ENCODE assay signal across 10 mouse cellular contexts in genomic region chr4:102239657-102240390, GRCm38 (mm10).
DNase-seq lines count a peak whose midpoint lies in the region; ATAC-seq lines count a peak whose summit lies in the region.
"Had no signal": no experiment of that assay in that cellular context is flagged by ENCODE, and none has a peak within 500 bp of the region (broad histone marks: within the 10 kb centered on the region; RNA-seq: fewer than 3 reads in every experiment).

No protein-coding gene starts in this region.

- 39% methylated on average over 12 of the region's 12 CpGs for WGBS in hindbrain, embryonic 16.5 days

- DNase-seq in Muller cell, postnatal 12 days (ENCODE audit: inconsistent ontology term), result peak; percentile 76
- peak; percentile 64 for DNase-seq in cerebellum, adult 9-11 months
- DNase-seq in mesoderm, embryonic 11.5 days (ENCODE audit: low read depth, low spot score), result peak; percentile 43
- DNase-seq in adrenal gland, adult 2 months, result no peak
- DNase-seq in thymus, postnatal 25 days, result no peak
- no peak for DNase-seq in spleen, adult 12 weeks (ENCODE audit: low spot score)
- DNase-seq in thymus, postnatal 0 days (ENCODE audit: low spot score), result no peak

- H3K9me3 ChIP-seq in hindbrain, embryonic 16.5 days (ENCODE audit: control insufficient read depth, low read length), result no peaks in the 10 kb centered on the region
- H3K9me3 ChIP-seq: heart, embryonic 10.5 days; limb, embryonic 13.5 days had no signal

- H3K36me3 ChIP-seq in hindbrain, embryonic 16.5 days (ENCODE audit: control insufficient read depth, insufficient read depth, low read length), result no peaks in the 10 kb centered on the region
- H3K36me3 ChIP-seq: heart, embryonic 10.5 days; limb, embryonic 13.5 days had no signal

- no peak overlapping the region for H3K9ac ChIP-seq in hindbrain, embryonic 16.5 days (ENCODE audit: low read depth, low read length)
- H3K9ac ChIP-seq: limb, embryonic 13.5 days had no signal

- H3K4me1 ChIP-seq in hindbrain, embryonic 16.5 days (ENCODE audit: control insufficient read depth, insufficient read depth, low read depth, low read length), result peaks cover 7% of the 10 kb centered on the region; the same call in 1 of the 2 replicates
- H3K4me1 ChIP-seq: heart, embryonic 10.5 days; limb, embryonic 13.5 days had no signal

- no peak overlapping the region for H3K4me3 ChIP-seq in hindbrain, embryonic 16.5 days (ENCODE audit: low read length)
- H3K4me3 ChIP-seq: heart, embryonic 10.5 days; limb, embryonic 13.5 days had no signal

- H3K27me3 ChIP-seq in hindbrain, embryonic 16.5 days (replicated peaks; ENCODE audit: control insufficient read depth, insufficient read depth, low read length), result no peaks in the 10 kb centered on the region
- H3K27me3 ChIP-seq: limb, embryonic 13.5 days had no signal

- peak overlapping the region; percentile 50 for H3K27ac ChIP-seq in hindbrain, embryonic 16.5 days (ENCODE audit: low read depth, low read length)
- H3K27ac ChIP-seq: heart, embryonic 10.5 days; limb, embryonic 13.5 days had no signal

- peak overlapping the region; percentile 22 for H3K4me2 ChIP-seq in hindbrain, embryonic 16.5 days (ENCODE audit: low read length)
- H3K4me2 ChIP-seq: limb, embryonic 13.5 days had no signal

- peak; percentile 89 for ATAC-seq in hindbrain, embryonic 16.5 days

Comparison
In these comparisons a context has a peak if more than half of its experiments do, and no peak if none do; other contexts are left out.
1. DNase-seq: peak in Muller cell, postnatal 12 days (single experiment), cerebellum, adult 9-11 months (single experiment) and mesoderm, embryonic 11.5 days (single experiment); none in adrenal gland, adult 2 months (single experiment), thymus, postnatal 25 days (single experiment), spleen, adult 12 weeks (single experiment) and thymus, postnatal 0 days (single experiment).